Mouse (Mus musculus) mammary gland, adult 2 months (tissue): ENCODE measurements around the gene Hap1. TPM values are rescaled to one million over a fixed set of nuclear protein-coding genes. Genes with fewer than 3 reads are reported as not detected.

ENCODE experiments used
- polyA plus RNA-seq: library from polyadenylated mRNA; depleted of rRNA; stranded (reverse); fragments of >200 nt; gene quantifications from 2 replicates; pipeline ENCODE4 v1.2.3, GENCODE M21; 2012; ENCODE audit warnings: low replicate concordance; rRNA removed

Hap1 gene
- polyA plus RNA-seq, result 11.5 and 15.2 TPM in 2 replicates

GRCm38 (mm10) chr11:100355972-100356818 is at the start of gene Hap1:
Hap1 (minus strand) TSS chr11:100356128.

GRCm38 (mm10) chr11:100397600-100398389 is 41.9 kb upstream of the Hap1 start, which contains the start of gene Jup:
Jup (minus strand) TSS chr11:100397763.

GRCm38 (mm10) chr11:100333944-100334457 is 21.9 kb downstream of the Hap1 start, which contains the start of gene Gast:
Gast (plus strand) TSS chr11:100334407.

DNA sequence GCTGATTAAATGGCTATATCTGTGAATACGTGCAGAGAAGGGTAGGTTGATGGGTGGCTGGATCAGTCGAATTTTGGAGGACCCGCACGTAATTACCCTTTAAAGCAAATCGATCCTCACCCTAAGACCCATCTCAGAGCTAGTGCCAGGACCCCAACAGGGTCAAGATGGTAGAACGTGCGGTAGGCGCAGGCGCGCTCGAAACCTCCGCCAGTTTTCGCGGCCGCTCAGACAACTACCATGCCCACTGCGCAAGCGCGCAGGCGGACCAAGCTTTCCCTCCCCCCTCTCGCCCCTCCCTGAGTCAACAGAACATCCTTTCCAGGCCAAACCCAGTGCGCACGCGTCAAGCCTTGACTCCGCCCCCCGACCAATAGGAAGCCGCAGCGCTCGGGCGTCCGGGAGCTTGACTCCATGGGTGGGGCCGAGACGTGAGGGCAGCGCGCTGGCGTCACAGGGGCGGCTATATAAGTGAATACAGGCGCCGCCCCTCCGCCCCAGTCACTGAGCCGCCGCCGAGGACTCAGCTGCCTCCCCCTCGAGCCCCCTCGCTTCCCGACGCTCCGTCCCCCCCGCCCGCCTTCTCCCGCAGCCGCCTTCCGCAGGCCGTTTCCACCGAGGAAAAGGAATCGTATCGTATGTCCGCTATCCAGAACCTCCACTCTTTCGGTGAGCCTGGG is 36.3 kb downstream of the Hap1 start, which contains the start of gene Eif1:
Gene Eif1 (plus strand): TSS at position 394 of the 680 bp plus-strand sequence.

Other genes with a start within 250 kb of the Hap1 start
- gene Krt13, start 234.6 kb downstream of the Hap1 start, polyA plus RNA-seq, result not detected in 2 replicates
- gene Krt15, start 220.2 kb downstream of the Hap1 start, polyA plus RNA-seq, result 5.5 and 33.6 TPM in 2 replicates
- gene Krt19, start 207.5 kb downstream of the Hap1 start, polyA plus RNA-seq, result 521 and 718 TPM in 2 replicates
- not detected in 2 replicates for gene Krt9, start 162.9 kb downstream of the Hap1 start, polyA plus RNA-seq
- 52.1 and 78.7 TPM in 2 replicates for gene Krt14, start 148.6 kb downstream of the Hap1 start, polyA plus RNA-seq
- not detected in 2 replicates for gene Krt16, start 107.2 kb downstream of the Hap1 start, polyA plus RNA-seq
- gene Krt17, start 95.1 kb downstream of the Hap1 start, polyA plus RNA-seq, result 34.7 and 41.4 TPM in 2 replicates
- 0.07 and 0.12 TPM in 2 replicates for gene Krt42, start 86.3 kb downstream of the Hap1 start, polyA plus RNA-seq
- 105 and 139 TPM in 2 replicates for gene Eif1, start 36.2 kb downstream of the Hap1 start, polyA plus RNA-seq
- not detected in 2 replicates for gene Gast, start 21.7 kb downstream of the Hap1 start, polyA plus RNA-seq
- 197 and 231 TPM in 2 replicates for gene Jup, start 41.6 kb upstream of the Hap1 start, polyA plus RNA-seq
- gene P3h4, start 58.7 kb upstream of the Hap1 start, polyA plus RNA-seq, result 22.4 and 40.4 TPM in 2 replicates
- gene Fkbp10, start 59.6 kb upstream of the Hap1 start, polyA plus RNA-seq, result 45.8 and 58.9 TPM in 2 replicates
- 30.1 and 47.6 TPM in 2 replicates for gene Nt5c3b, start 85.7 kb upstream of the Hap1 start, polyA plus RNA-seq
- gene Klhl10, start 85.8 kb upstream of the Hap1 start, polyA plus RNA-seq, result 0.27 and 0.57 TPM in 2 replicates
- gene Klhl11, start 116.6 kb upstream of the Hap1 start, polyA plus RNA-seq, result 3.1 and 5.7 TPM in 2 replicates
- 897 and 934 TPM in 2 replicates for gene Acly, start 171.9 kb upstream of the Hap1 start, polyA plus RNA-seq
- gene Ttc25, start 189.5 kb upstream of the Hap1 start, polyA plus RNA-seq, result 1.0 and 2.6 TPM in 2 replicates
- 42.6 and 64.4 TPM in 2 replicates for gene Cnp, start 218.8 kb upstream of the Hap1 start, polyA plus RNA-seq